In genomic region chr17:37190711-37191110, GRCm38 (mm10) we compare ENCODE assay signal across 11 mouse cellular contexts. TPM values are rescaled to one million over a fixed set of nuclear protein-coding genes. Genes with fewer than 3 reads are reported as not detected.
DNase-seq lines count a peak whose midpoint lies in the region; ATAC-seq lines count a peak whose summit lies in the region.
"Had no signal": no experiment of that assay in that cellular context is flagged by ENCODE, and none has a peak within 500 bp of the region (broad histone marks: within the 10 kb centered on the region; RNA-seq: fewer than 3 reads in every experiment).

No protein-coding gene starts in this region.

- peaks cover 10% of the 10 kb centered on the region for H3K27me3 ChIP-seq in midbrain, embryonic 10.5 days (ENCODE audit: low read depth, poor library complexity, severe bottlenecking)
- no peaks in the 10 kb centered on the region for H3K27me3 ChIP-seq in midbrain, embryonic 16.5 days (ENCODE audit: control insufficient read depth, insufficient read depth, low read depth, low read length)
- H3K27me3 ChIP-seq in forebrain, embryonic 13.5 days = peaks cover 9% of the 10 kb centered on the region

- DNase-seq in cerebellum, adult 8-10 months = peak; percentile 23
- DNase-seq in midbrain, embryonic 10.5 days (ENCODE audit: low spot score) = peak; percentile 14
- peak; percentile 26 for DNase-seq in embryo, embryonic 11 days
- DNase-seq in retina, embryonic 14.5 days (ENCODE audit: low spot score) = peak; percentile 54
- DNase-seq in thymus, postnatal 0 days (ENCODE audit: low spot score) = no peak

- no peak overlapping the region for H3K4me3 ChIP-seq in midbrain, embryonic 10.5 days
- no peak overlapping the region for H3K4me3 ChIP-seq in midbrain, embryonic 16.5 days (ENCODE audit: low read depth, low read length)
- H3K4me3 ChIP-seq in forebrain, embryonic 13.5 days = no peak overlapping the region
- H3K4me3 ChIP-seq: embryonic facial prominence, embryonic 13.5 days; left cerebral cortex, adult 2 months; neural tube, embryonic 12.5 days had no signal

- H3K4me1 ChIP-seq in midbrain, embryonic 10.5 days = no peaks in the 10 kb centered on the region; the same call in 1 of the 2 replicates
- H3K4me1 ChIP-seq in midbrain, embryonic 16.5 days (ENCODE audit: control insufficient read depth, insufficient read depth, low read length) = no peaks in the 10 kb centered on the region
- H3K4me1 ChIP-seq in forebrain, embryonic 13.5 days = no peaks in the 10 kb centered on the region
- H3K4me1 ChIP-seq: embryonic facial prominence, embryonic 13.5 days; neural tube, embryonic 12.5 days had no signal

- 31% methylated on average over 2 of the region's 2 CpGs for WGBS in midbrain, embryonic 10.5 days
- WGBS in midbrain, embryonic 16.5 days = 32% methylated on average over 2 of the region's 2 CpGs
- WGBS in forebrain, embryonic 13.5 days = 32% methylated on average over 2 of the region's 2 CpGs

- H3K9ac ChIP-seq in midbrain, embryonic 16.5 days (ENCODE audit: low read depth, low read length) = no peak overlapping the region
- H3K9ac ChIP-seq in forebrain, embryonic 13.5 days = no peak overlapping the region
- H3K9ac ChIP-seq: embryonic facial prominence, embryonic 13.5 days; neural tube, embryonic 12.5 days had no signal

- ATAC-seq in cerebellum, adult (ENCODE audit: insufficient number of reproducible peaks, low FRiP score, low TSS enrichment) = no peak
- no peak for ATAC-seq in midbrain, embryonic 16.5 days
- ATAC-seq in forebrain, embryonic 13.5 days = no peak

- no peaks in the 10 kb centered on the region for H3K9me3 ChIP-seq in midbrain, embryonic 10.5 days (replicated peaks)
- H3K9me3 ChIP-seq in midbrain, embryonic 16.5 days (replicated peaks; ENCODE audit: control insufficient read depth, low read length, poor library complexity, severe bottlenecking) = no peaks in the 10 kb centered on the region
- no peaks in the 10 kb centered on the region for H3K9me3 ChIP-seq in forebrain, embryonic 13.5 days (replicated peaks)
- H3K9me3 ChIP-seq: embryonic facial prominence, embryonic 13.5 days; neural tube, embryonic 12.5 days had no signal

- H3K27ac ChIP-seq in midbrain, embryonic 10.5 days (replicated peaks) = no peak overlapping the region
- no peak overlapping the region for H3K27ac ChIP-seq in midbrain, embryonic 16.5 days (ENCODE audit: low read length)
- no peak overlapping the region for H3K27ac ChIP-seq in forebrain, embryonic 13.5 days
- H3K27ac ChIP-seq: embryonic facial prominence, embryonic 13.5 days; left cerebral cortex, adult 2 months; neural tube, embryonic 12.5 days had no signal

- no peak overlapping the region for H3K4me2 ChIP-seq in midbrain, embryonic 16.5 days (ENCODE audit: low read length)
- no peak overlapping the region for H3K4me2 ChIP-seq in forebrain, embryonic 13.5 days
- H3K4me2 ChIP-seq: embryonic facial prominence, embryonic 13.5 days; neural tube, embryonic 12.5 days had no signal

- no peaks in the 10 kb centered on the region for H3K36me3 ChIP-seq in midbrain, embryonic 10.5 days
- no peaks in the 10 kb centered on the region for H3K36me3 ChIP-seq in midbrain, embryonic 16.5 days (ENCODE audit: control insufficient read depth, insufficient read depth, low read length)
- H3K36me3 ChIP-seq in forebrain, embryonic 13.5 days (ENCODE audit: poor library complexity, severe bottlenecking) = no peaks in the 10 kb centered on the region
- H3K36me3 ChIP-seq: embryonic facial prominence, embryonic 13.5 days; neural tube, embryonic 12.5 days had no signal

RNA-seq across cellular contexts. Expression of gene Ubd, which starts 3.0 kb away (rescaled TPM):
- polyA plus RNA-seq in midbrain, embryonic 10.5 days (2016; fragmentation: Nextera tagmentation; extraction: Ambion mirVana) = not detected in 2 replicates
- polyA plus RNA-seq in midbrain, embryonic 16.5 days (2015; fragmentation: Nextera tagmentation; extraction: Ambion mirVana) = not detected in 2 replicates
- not detected in 2 replicates for polyA plus RNA-seq in forebrain, embryonic 13.5 days (2015; fragmentation: Nextera tagmentation; extraction: Ambion mirVana)
- polyA plus RNA-seq in thymus, postnatal 0 days (2015; fragmentation: Nextera tagmentation; extraction: Ambion mirVana) = 83.6 and 90.3 TPM in 2 replicates
- polyA plus RNA-seq: embryonic facial prominence, embryonic 13.5 days; neural tube, embryonic 12.5 days had no signal

RNA-seq across cellular contexts. Expression of gene Olfr94, which starts 10.1 kb away (rescaled TPM):
- not detected in 2 replicates for polyA plus RNA-seq in midbrain, embryonic 10.5 days (2016; fragmentation: Nextera tagmentation; extraction: Ambion mirVana)
- polyA plus RNA-seq in midbrain, embryonic 16.5 days (2015; fragmentation: Nextera tagmentation; extraction: Ambion mirVana) = not detected in 2 replicates
- not detected in 2 replicates for polyA plus RNA-seq in forebrain, embryonic 13.5 days (2015; fragmentation: Nextera tagmentation; extraction: Ambion mirVana)
- not detected in 2 replicates for polyA plus RNA-seq in thymus, postnatal 0 days (2015; fragmentation: Nextera tagmentation; extraction: Ambion mirVana)
- polyA plus RNA-seq: embryonic facial prominence, embryonic 13.5 days; neural tube, embryonic 12.5 days had no signal

RNA-seq across cellular contexts. Expression of gene Olfr95, which starts 22.2 kb away (rescaled TPM):
- polyA plus RNA-seq in midbrain, embryonic 10.5 days (2016; fragmentation: Nextera tagmentation; extraction: Ambion mirVana) = not detected in 2 replicates
- 0.04 TPM in 1 of 2 replicates, not detected in the other for polyA plus RNA-seq in midbrain, embryonic 16.5 days (2015; fragmentation: Nextera tagmentation; extraction: Ambion mirVana)
- polyA plus RNA-seq in forebrain, embryonic 13.5 days (2015; fragmentation: Nextera tagmentation; extraction: Ambion mirVana) = not detected in 2 replicates
- not detected in 2 replicates for polyA plus RNA-seq in thymus, postnatal 0 days (2015; fragmentation: Nextera tagmentation; extraction: Ambion mirVana)
- polyA plus RNA-seq: embryonic facial prominence, embryonic 13.5 days; neural tube, embryonic 12.5 days had no signal

RNA-seq across cellular contexts. Expression of gene Olfr96, which starts 29.2 kb away (rescaled TPM):
- not detected in 2 replicates for polyA plus RNA-seq in midbrain, embryonic 10.5 days (2016; fragmentation: Nextera tagmentation; extraction: Ambion mirVana)
- not detected in 2 replicates for polyA plus RNA-seq in midbrain, embryonic 16.5 days (2015; fragmentation: Nextera tagmentation; extraction: Ambion mirVana)
- polyA plus RNA-seq in forebrain, embryonic 13.5 days (2015; fragmentation: Nextera tagmentation; extraction: Ambion mirVana) = not detected in 2 replicates
- polyA plus RNA-seq in thymus, postnatal 0 days (2015; fragmentation: Nextera tagmentation; extraction: Ambion mirVana) = not detected in 2 replicates
- polyA plus RNA-seq: embryonic facial prominence, embryonic 13.5 days; neural tube, embryonic 12.5 days had no signal

RNA-seq across cellular contexts. Expression of gene Olfr93, which starts 29.4 kb away (rescaled TPM):
- not detected in 2 replicates for polyA plus RNA-seq in midbrain, embryonic 10.5 days (2016; fragmentation: Nextera tagmentation; extraction: Ambion mirVana)
- polyA plus RNA-seq in midbrain, embryonic 16.5 days (2015; fragmentation: Nextera tagmentation; extraction: Ambion mirVana) = not detected in 2 replicates
- polyA plus RNA-seq in forebrain, embryonic 13.5 days (2015; fragmentation: Nextera tagmentation; extraction: Ambion mirVana) = not detected in 2 replicates
- not detected in 2 replicates for polyA plus RNA-seq in thymus, postnatal 0 days (2015; fragmentation: Nextera tagmentation; extraction: Ambion mirVana)
- polyA plus RNA-seq: embryonic facial prominence, embryonic 13.5 days; neural tube, embryonic 12.5 days had no signal

Comparison
In these comparisons a context has a peak if more than half of its experiments do, and no peak if none do; other contexts are left out.
1. RNA of gene Ubd, which starts 3.0 kb away (polyA plus RNA-seq): 83.6 to 90.3 TPM in thymus, postnatal 0 days; not detected in midbrain, embryonic 16.5 days, not detected in midbrain, embryonic 10.5 days and not detected in forebrain, embryonic 13.5 days; every median in the first group is over 10 times any median in the second.